Mouse (Mus musculus) kidney, embryonic 15.5 days (tissue): ENCODE results near the gene Ephb1. TPM values are rescaled to one million over a fixed set of nuclear protein-coding genes. Genes with fewer than 3 reads are reported as not detected.

ENCODE experiments used
- ATAC-seq: fragments of 200-750 bp; cut with Nextera tagmentation; replicated peaks from 2 replicates; pipeline ENCODE4 v1.8.0; 2017; ENCODE audit warnings: moderate TSS enrichment; ENCODE audit not compliant: low FRiP score
- H3K27ac ChIP-seq: fragments of 300-500 bp; sonication (generic); 2 replicates; pipeline ENCODE4 v1.5.1; 2015; ENCODE audit warnings: mild to moderate bottlenecking, inconsistent platforms
- H3K27me3 ChIP-seq: fragments of 300-500 bp; sonication (generic); 2 replicates; pipeline ENCODE4 v1.6.1; 2015; ENCODE audit warnings: inconsistent platforms
- H3K36me3 ChIP-seq: fragments of 300-500 bp; sonication (generic); 2 replicates; pipeline ENCODE4 v1.6.1; 2015; ENCODE audit warnings: inconsistent platforms
- H3K4me1 ChIP-seq: fragments of 300-500 bp; sonication (generic); 2 replicates; pipeline ENCODE4 v1.6.1; 2015; ENCODE audit warnings: inconsistent platforms
- H3K4me2 ChIP-seq: fragments of 300-500 bp; sonication (generic); 2 replicates; pipeline ENCODE4 v1.6.1; 2015; ENCODE audit warnings: moderate library complexity, mild to moderate bottlenecking, inconsistent platforms
- H3K4me3 ChIP-seq: fragments of 300-500 bp; sonication (generic); replicated peaks from 2 replicates; pipeline ENCODE4 v1.5.1; 2015; ENCODE audit warnings: mild to moderate bottlenecking, inconsistent platforms
- H3K9ac ChIP-seq: fragments of 300-500 bp; sonication (generic); 2 replicates; pipeline ENCODE4 v1.6.1; 2015; ENCODE audit warnings: mild to moderate bottlenecking, inconsistent platforms
- H3K9me3 ChIP-seq: fragments of 300-500 bp; sonication (generic); replicated peaks from 2 replicates; pipeline ENCODE4 v1.6.1; 2016; ENCODE audit warnings: inconsistent platforms
- WGBS: fragments of 180-500 bp; shearing (Covaris S2); methylation state at CpG from one replicate; pipeline ENCODE4 v1.1.7; 2015; ENCODE audit warnings: mixed read lengths; 5-methylcytosine and 5-hydroxymethylcytosine counted together
- polyA plus RNA-seq: library from polyadenylated mRNA; unstranded; fragments of >200 nt; fragmentation: Nextera tagmentation; extraction: Ambion mirVana; gene quantifications from 2 replicates; pipeline ENCODE4 v1.2.1, GENCODE M21; 2015

Gene Ephb1
- polyA plus RNA-seq, 1 experiment from 2014 or later = 4.8 TPM

- no peak overlapping the region for H3K27ac ChIP-seq
- peaks cover 28% of the 10 kb centered on the region for H3K4me1 ChIP-seq
- H3K9me3 ChIP-seq = no peaks in the 10 kb centered on the region
- H3K9ac ChIP-seq = no peak overlapping the region
- peaks cover 86% of the 10 kb centered on the region for H3K27me3 ChIP-seq
- H3K4me2 ChIP-seq = no peak overlapping the region
- no peaks in the 10 kb centered on the region for H3K36me3 ChIP-seq
- H3K4me3 ChIP-seq = no peak overlapping the region
- 84% methylated on average over 6 of the region's 6 CpGs for WGBS
- ATAC-seq = no peak
These were observed 3.8 kb downstream of the Ephb1 start for GRCm38 (mm10) chr9:102350696-102351095.

GRCm38 (mm10) chr9:102350076-102350475 is 4.4 kb downstream of the Ephb1 start:
- WGBS = 85% methylated on average over 6 of the region's 6 CpGs
- Histone ChIP-seq H3K9me3 (no peaks in the 10 kb centered on the region), H3K4me1 (peaks cover 28% of the 10 kb centered on the region), H3K9ac (no peak overlapping the region), H3K27me3 (peaks cover 83% of the 10 kb centered on the region), H3K4me2 (no peak overlapping the region), H3K27ac (no peak overlapping the region), H3K4me3 (no peak overlapping the region), H3K36me3 (no peaks in the 10 kb centered on the region)
- no peak for ATAC-seq

DNA sequence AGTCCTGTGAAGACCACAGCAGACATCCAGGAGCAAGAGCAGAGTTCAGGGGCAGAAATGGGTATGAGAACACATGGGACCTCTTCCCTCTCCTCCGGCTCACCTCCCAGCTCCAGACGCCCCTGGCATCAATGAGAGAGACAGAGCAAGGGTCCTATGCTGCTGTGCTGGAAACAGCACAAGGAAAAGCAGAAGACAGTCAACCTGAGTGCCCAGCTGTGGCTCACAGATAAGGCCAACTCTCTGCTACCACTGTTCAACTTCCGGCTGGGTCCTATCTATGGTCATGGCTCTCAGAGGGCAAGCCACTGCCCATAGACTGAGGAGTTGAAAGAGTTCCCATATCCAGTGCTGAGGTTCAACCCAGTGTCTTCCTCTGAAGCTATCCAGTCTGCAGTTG is 7.7 kb downstream of the Ephb1 start:
- 82% methylated on average over 3 of the region's 3 CpGs for whole genome bisulfite sequencing
- no peak overlapping the region for H3K27ac ChIP-seq
- no peak for ATAC-seq
- no peaks in the 10 kb centered on the region for H3K9me3 ChIP-seq
- H3K27me3 ChIP-seq = peaks cover 53% of the 10 kb centered on the region
- H3K9ac ChIP-seq = no peak overlapping the region
- H3K4me2 ChIP-seq = no peak overlapping the region
- no peaks in the 10 kb centered on the region for H3K36me3 ChIP-seq
- peaks cover 3% of the 10 kb centered on the region; the same call in 1 of the 2 replicates for H3K4me1 ChIP-seq
- no peak overlapping the region for H3K4me3 ChIP-seq

DNA sequence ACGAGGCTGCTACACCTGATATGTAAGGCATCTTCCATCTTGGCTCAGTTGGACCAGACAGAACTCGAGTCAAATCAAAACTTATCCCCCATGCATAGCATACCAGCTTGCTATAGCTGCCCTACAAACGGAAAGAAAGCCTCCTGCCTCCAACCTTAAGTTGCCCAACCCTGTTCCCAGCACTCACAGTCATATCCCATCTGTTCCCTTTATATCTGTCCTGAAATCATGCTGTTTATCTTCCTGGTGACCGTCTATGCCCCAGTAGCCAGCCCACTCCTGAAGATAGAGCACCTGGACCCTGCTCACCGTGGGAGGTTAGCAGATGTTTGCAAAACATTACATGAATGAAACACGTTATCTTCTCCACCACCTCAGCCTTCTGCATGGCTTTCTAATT is 9.0 kb downstream of the Ephb1 start:
- WGBS = 72% methylated on average over 6 of the region's 6 CpGs
- Histone ChIP-seq H3K36me3 (no peaks in the 10 kb centered on the region), H3K9me3 (no peaks in the 10 kb centered on the region), H3K4me1 (no peaks in the 10 kb centered on the region), H3K4me2 (no peak overlapping the region), H3K4me3 (no peak overlapping the region), H3K27ac (no peak overlapping the region), H3K9ac (no peak overlapping the region), H3K27me3 (peaks cover 45% of the 10 kb centered on the region)
- no peak for ATAC-seq

- Histone ChIP-seq H3K27me3 (peaks cover 40% of the 10 kb centered on the region), H3K4me2 (no peak overlapping the region), H3K36me3 (no peaks in the 10 kb centered on the region), H3K27ac (no peak overlapping the region), H3K4me3 (no peak overlapping the region), H3K9me3 (no peaks in the 10 kb centered on the region), H3K4me1 (no peaks in the 10 kb centered on the region), H3K9ac (no peak overlapping the region)
- no peak for ATAC-seq
- 84% methylated on average over 9 of the region's 9 CpGs for WGBS
These were observed 9.4 kb downstream of the Ephb1 start for GRCm38 (mm10) chr9:102345047-102345446.

GRCm38 (mm10) chr9:102344086-102344930 is 10.2 kb downstream of the Ephb1 start:
- Histone ChIP-seq H3K4me2 (no peak overlapping the region), H3K27ac (no peak overlapping the region), H3K27me3 (peaks cover 33% of the 10 kb centered on the region), H3K4me1 (no peaks in the 10 kb centered on the region), H3K9me3 (no peaks in the 10 kb centered on the region), H3K9ac (no peak overlapping the region), H3K4me3 (no peak overlapping the region), H3K36me3 (no peaks in the 10 kb centered on the region)
- WGBS = 83% methylated on average over 10 of the region's 10 CpGs
- ATAC-seq = no peak

GRCm38 (mm10) chr9:102343061-102343460 is 11.4 kb downstream of the Ephb1 start:
- H3K9ac ChIP-seq = no peak overlapping the region
- no peaks in the 10 kb centered on the region for H3K4me1 ChIP-seq
- H3K36me3 ChIP-seq = no peaks in the 10 kb centered on the region
- no peak overlapping the region for H3K27ac ChIP-seq
- no peaks in the 10 kb centered on the region for H3K9me3 ChIP-seq
- H3K27me3 ChIP-seq = peaks cover 21% of the 10 kb centered on the region
- ATAC-seq = no peak
- H3K4me2 ChIP-seq = no peak overlapping the region
- WGBS = 92% methylated on average over 9 of the region's 9 CpGs
- no peak overlapping the region for H3K4me3 ChIP-seq

- H3K9me3 ChIP-seq = no peaks in the 10 kb centered on the region
- H3K27me3 ChIP-seq = peaks cover 13% of the 10 kb centered on the region
- H3K27ac ChIP-seq = no peak overlapping the region
- no peak overlapping the region for H3K4me3 ChIP-seq
- no peaks in the 10 kb centered on the region for H3K36me3 ChIP-seq
- 62% methylated on average over 3 of the region's 3 CpGs for WGBS
- no peak for ATAC-seq
- no peak overlapping the region for H3K4me2 ChIP-seq
- H3K4me1 ChIP-seq = no peaks in the 10 kb centered on the region
- no peak overlapping the region for H3K9ac ChIP-seq
These were observed 12.5 kb downstream of the Ephb1 start for GRCm38 (mm10) chr9:102342026-102342425.

- H3K27me3 ChIP-seq = peaks cover 10% of the 10 kb centered on the region; the same call in 1 of the 2 replicates
- no peaks in the 10 kb centered on the region for H3K4me1 ChIP-seq
- ATAC-seq = no peak
- no peaks in the 10 kb centered on the region for H3K9me3 ChIP-seq
- H3K4me3 ChIP-seq = no peak overlapping the region
- no peak overlapping the region for H3K4me2 ChIP-seq
- no peak overlapping the region for H3K27ac ChIP-seq
- H3K36me3 ChIP-seq = no peaks in the 10 kb centered on the region
- 86% methylated on average over 19 of the region's 19 CpGs for WGBS
- H3K9ac ChIP-seq = no peak overlapping the region
These were observed 13.7 kb downstream of the Ephb1 start for GRCm38 (mm10) chr9:102340768-102341167.

DNA sequence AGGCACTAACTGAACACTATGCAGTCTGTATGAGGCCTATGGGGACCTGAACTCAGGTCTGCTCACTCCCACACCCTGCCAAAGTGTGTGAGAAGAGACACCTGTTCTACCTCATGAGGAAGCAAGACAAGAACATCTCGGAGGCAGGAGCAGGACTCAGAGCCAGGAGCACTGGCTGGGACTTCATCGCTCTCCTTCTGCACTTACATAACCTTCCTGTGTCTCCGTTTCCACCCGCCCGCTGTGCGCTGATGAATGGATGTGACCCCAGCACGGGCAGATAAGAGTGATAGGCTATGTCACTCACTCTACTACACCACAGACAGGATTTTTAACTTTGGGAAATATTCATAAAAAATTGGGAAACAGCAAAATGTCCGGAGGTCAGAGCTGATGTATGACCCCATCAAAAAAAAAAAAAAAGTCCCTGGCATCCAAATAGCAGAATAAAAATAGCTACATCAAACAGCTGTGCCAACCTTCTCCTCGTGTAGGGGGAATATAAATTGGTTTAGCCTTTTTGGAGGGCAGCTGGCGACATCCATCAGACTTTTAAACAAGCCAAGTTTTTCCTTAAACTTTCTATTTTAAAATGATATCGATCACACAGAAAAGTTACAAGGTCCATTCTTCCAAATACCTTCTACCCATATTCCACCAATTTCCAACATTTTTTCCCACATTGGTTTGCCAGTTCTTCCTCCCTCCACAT is 18.8 kb downstream of the Ephb1 start:
- no peak for ATAC-seq
- H3K27ac ChIP-seq = no peak overlapping the region
- WGBS = 75% methylated on average over 11 of the region's 11 CpGs
- no peaks in the 10 kb centered on the region for H3K36me3 ChIP-seq
- H3K27me3 ChIP-seq = no peaks in the 10 kb centered on the region
- no peak overlapping the region for H3K4me3 ChIP-seq
- no peaks in the 10 kb centered on the region for H3K9me3 ChIP-seq
- H3K9ac ChIP-seq = no peak overlapping the region
- H3K4me2 ChIP-seq = no peak overlapping the region
- H3K4me1 ChIP-seq = 0 out of 2 replicates have a peak, but pooled peaks cover 2% of the 10 kb centered on the region

DNA sequence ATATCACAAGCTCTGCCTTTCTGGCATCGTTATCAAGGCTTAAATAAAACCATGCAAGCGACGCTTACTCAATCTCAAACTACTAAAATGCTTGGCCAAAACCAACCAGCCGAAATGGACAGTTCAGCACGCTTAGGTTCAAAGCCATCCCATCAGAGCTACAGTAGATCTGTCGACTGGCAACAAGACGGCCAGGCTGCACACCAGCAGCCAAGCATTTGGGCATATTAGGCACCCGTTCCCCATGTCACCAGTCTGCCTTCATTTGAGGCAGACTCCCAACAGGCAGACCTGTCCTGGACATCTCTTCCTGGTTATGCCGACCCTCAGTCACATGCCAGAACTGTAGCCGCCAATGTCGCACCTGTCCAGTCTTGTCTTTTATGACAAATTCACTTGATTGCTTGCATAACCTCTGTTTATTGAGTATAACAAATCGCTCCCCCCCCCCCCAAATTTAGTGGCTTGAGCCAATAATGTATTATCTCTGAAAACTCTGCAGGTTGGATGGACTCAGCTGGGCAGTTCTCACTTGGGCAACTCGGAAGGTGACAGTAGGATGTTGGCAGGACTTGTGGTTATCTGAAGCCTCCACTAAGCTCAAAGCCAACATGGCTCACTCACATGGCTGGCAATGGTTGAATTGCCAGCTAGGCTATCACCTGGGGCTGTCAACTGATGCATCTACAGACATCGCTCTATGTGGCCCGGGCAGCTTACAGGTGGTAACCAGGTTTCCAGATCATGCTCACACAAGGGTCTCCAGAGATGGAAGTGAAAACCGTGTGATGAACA is 24.0 kb downstream of the Ephb1 start:
- H3K9me3 ChIP-seq = no peaks in the 10 kb centered on the region
- no peak for ATAC-seq
- H3K4me3 ChIP-seq = no peak overlapping the region
- 94% methylated on average over 16 of the region's 16 CpGs for WGBS
- no peaks in the 10 kb centered on the region for H3K27me3 ChIP-seq
- H3K9ac ChIP-seq = no peak overlapping the region
- H3K36me3 ChIP-seq = no peaks in the 10 kb centered on the region
- H3K4me1 ChIP-seq = 0 out of 2 replicates have a peak, but pooled peaks cover 2% of the 10 kb centered on the region
- H3K27ac ChIP-seq = no peak overlapping the region
- no peak overlapping the region for H3K4me2 ChIP-seq
